21 mouse cellular contexts compared by ENCODE assay signal in genomic region chr7:51756218-51756617, GRCm38 (mm10).
"Had no signal": no experiment of that assay in that cellular context is flagged by ENCODE, and none has a peak within 500 bp of the region (broad histone marks: within the 10 kb centered on the region; RNA-seq: fewer than 3 reads in every experiment).

No protein-coding gene starts in this region.

- H3K36me3 ChIP-seq: liver, embryonic 15.5 days; lung, embryonic 15.5 days; midbrain, embryonic 12.5 days; neural tube, embryonic 13.5 days; neural tube, embryonic 15.5 days had no signal

- H3K9ac ChIP-seq: liver, embryonic 15.5 days; liver, postnatal 0 days; lung, embryonic 15.5 days; midbrain, embryonic 12.5 days; neural tube, embryonic 13.5 days; neural tube, embryonic 15.5 days had no signal

- ATAC-seq: liver, postnatal 0 days; lung, postnatal 0 days; midbrain, embryonic 16.5 days had no signal

- H3K4me1 ChIP-seq: liver, embryonic 15.5 days; lung, embryonic 15.5 days; midbrain, embryonic 12.5 days had no signal

- H3K9me3 ChIP-seq: liver, embryonic 15.5 days; lung, embryonic 15.5 days; midbrain, embryonic 12.5 days; neural tube, embryonic 13.5 days; neural tube, embryonic 15.5 days had no signal

- H3K27ac ChIP-seq: liver, embryonic 15.5 days; lung, embryonic 15.5 days; macrophage; neural tube, embryonic 13.5 days; neural tube, embryonic 15.5 days had no signal

- H3K27me3 ChIP-seq: liver, embryonic 15.5 days; lung, embryonic 15.5 days; midbrain, embryonic 12.5 days; neural tube, embryonic 15.5 days had no signal

- H3K4me2 ChIP-seq: liver, embryonic 15.5 days; lung, embryonic 15.5 days; midbrain, embryonic 12.5 days; neural tube, embryonic 13.5 days; neural tube, embryonic 15.5 days had no signal

- H3K4me3 ChIP-seq: liver, embryonic 15.5 days; lung, embryonic 15.5 days; midbrain, embryonic 12.5 days; neural tube, embryonic 13.5 days; neural tube, embryonic 15.5 days had no signal

- DNase-seq: liver, postnatal 0 days; lung, adult 2 months; lung, postnatal 14 days; lung, postnatal 36 days; midbrain, embryonic 14.5 days; retina, postnatal 1 day; right cerebral cortex, adult 18-20 months; right cerebral cortex, postnatal 25 days; right cerebral cortex, postnatal 4 days; spleen, adult 18-20 months; thymus, adult 18-20 months; thymus, postnatal 14 days; thymus, postnatal 36 days had no signal
